Mouse (Mus musculus): Measurements from ENCODE around the gene Epha6. TPM values are rescaled to one million over a fixed set of nuclear protein-coding genes. Genes with fewer than 3 reads are reported as not detected.

Epha6 gene
- total and polyA plus RNA-seq, 2 experiments from 2014 or later, result 5.3 to 25.3 TPM

DNA sequence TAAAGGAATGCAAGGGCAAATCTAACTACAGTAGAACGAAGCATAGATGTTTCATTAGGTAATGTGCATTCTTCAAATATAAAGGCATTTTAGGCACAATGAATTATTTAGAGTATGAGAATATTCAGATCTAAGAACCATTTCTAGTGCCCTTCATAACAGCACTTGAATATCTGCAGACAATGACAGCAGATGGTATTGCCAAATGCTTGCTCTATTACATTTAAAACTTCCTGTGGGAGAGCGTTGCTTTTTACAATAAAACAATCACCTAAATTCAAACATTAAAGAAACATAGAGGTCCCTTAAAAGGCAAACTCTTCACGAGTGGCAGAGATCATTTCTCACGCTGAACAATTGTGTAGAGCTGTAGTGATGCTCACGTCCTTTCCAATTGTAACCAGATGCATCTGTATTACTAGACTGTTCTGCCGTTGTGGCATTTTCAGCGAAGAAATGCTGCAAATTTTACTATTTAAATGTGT, 347.1 kb downstream of the Epha6 start:
- H3K27ac ChIP-seq (ENCODE audit: low read depth, low read length), result no peak overlapping the region

GRCm38 (mm10) chr16:60257623-60258022, 347.7 kb downstream of the Epha6 start:
- Histone ChIP-seq H3K9ac (replicated peaks; ENCODE audit: low read length, poor library complexity, severe bottlenecking) (no peak overlapping the region), H3K4me1 (ENCODE audit: insufficient read depth, low read length) (no peaks in the 10 kb centered on the region), H3K4me3 (ENCODE audit: low read depth, low read length) (no peak overlapping the region), H3K9me3 (ENCODE audit: low read length) (no peaks in the 10 kb centered on the region), H3K36me3 (ENCODE audit: insufficient read depth, low read length) (no peaks in the 10 kb centered on the region), H3K27ac (ENCODE audit: low read depth, low read length) (no peak overlapping the region), H3K4me2 (ENCODE audit: low read depth, low read length, poor library complexity, severe bottlenecking) (no peak overlapping the region), H3K27me3 (ENCODE audit: insufficient read depth, low read length) (no peaks in the 10 kb centered on the region)
- no peak for TF ChIP-seq CTCF (IDR thresholded peaks at IDR 0.05)
- DNase-seq (ENCODE audit: low spot score) (no peak), ATAC-seq (ENCODE audit: low FRiP score) (no peak)
- 67% methylated on average over 2 of the region's 2 CpGs for WGBS

More for the DNA sequence above, 347.1 kb downstream of the Epha6 start:
- Histone ChIP-seq H3K4me3 (ENCODE audit: low read depth, low read length) (no peak overlapping the region), H3K4me2 (ENCODE audit: low read depth, low read length, poor library complexity, severe bottlenecking) (no peak overlapping the region), H3K9me3 (ENCODE audit: low read length) (no peaks in the 10 kb centered on the region), H3K36me3 (ENCODE audit: insufficient read depth, low read length) (no peaks in the 10 kb centered on the region), H3K27me3 (ENCODE audit: insufficient read depth, low read length) (no peaks in the 10 kb centered on the region), H3K9ac (replicated peaks; ENCODE audit: low read length, poor library complexity, severe bottlenecking) (no peak overlapping the region), H3K4me1 (ENCODE audit: insufficient read depth, low read length) (no peaks in the 10 kb centered on the region)
- ATAC-seq (ENCODE audit: low FRiP score), result no peak
- 73% methylated on average over 7 of the region's 7 CpGs for WGBS
- no peak for DNase-seq (ENCODE audit: low spot score)
- no peak for TF ChIP-seq CTCF (IDR thresholded peaks at IDR 0.05)

DNA sequence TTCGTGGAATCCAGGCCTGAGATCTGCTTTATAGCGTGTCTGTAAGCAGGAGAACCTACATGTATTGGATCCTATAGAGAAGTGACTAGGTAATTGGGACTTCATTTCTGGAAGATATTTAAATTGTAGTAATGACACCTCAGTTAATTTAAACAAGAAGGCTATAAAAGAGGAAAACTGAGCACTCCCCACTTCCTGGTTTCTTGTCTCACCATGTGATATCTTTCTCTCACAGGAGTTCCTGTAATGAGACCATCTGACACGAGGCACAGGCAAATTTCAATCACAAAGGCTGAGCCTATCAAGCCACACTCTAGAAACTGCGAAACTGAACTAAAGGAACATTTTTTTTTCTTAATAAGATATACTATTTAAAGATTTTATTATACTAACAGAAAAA, 348.3 kb downstream of the Epha6 start:
- H3K9ac ChIP-seq (replicated peaks; ENCODE audit: low read length, poor library complexity, severe bottlenecking), result no peak overlapping the region
- H3K27me3 ChIP-seq (ENCODE audit: insufficient read depth, low read length), result no peaks in the 10 kb centered on the region
- H3K4me1 ChIP-seq (ENCODE audit: insufficient read depth, low read length), result no peaks in the 10 kb centered on the region
- 84% methylated on average over 4 of the region's 4 CpGs for WGBS
- no peak overlapping the region for H3K4me2 ChIP-seq (ENCODE audit: low read depth, low read length, poor library complexity, severe bottlenecking)
- no peak for DNase-seq (ENCODE audit: low spot score)
- ATAC-seq (ENCODE audit: low FRiP score), result no peak
- TF ChIP-seq CTCF (IDR thresholded peaks at IDR 0.05), result no peak
- H3K9me3 ChIP-seq (ENCODE audit: low read length), result no peaks in the 10 kb centered on the region
- no peak overlapping the region for H3K4me3 ChIP-seq (ENCODE audit: low read depth, low read length)
- no peak overlapping the region for H3K27ac ChIP-seq (ENCODE audit: low read depth, low read length)
- H3K36me3 ChIP-seq (ENCODE audit: insufficient read depth, low read length), result no peaks in the 10 kb centered on the region

DNA sequence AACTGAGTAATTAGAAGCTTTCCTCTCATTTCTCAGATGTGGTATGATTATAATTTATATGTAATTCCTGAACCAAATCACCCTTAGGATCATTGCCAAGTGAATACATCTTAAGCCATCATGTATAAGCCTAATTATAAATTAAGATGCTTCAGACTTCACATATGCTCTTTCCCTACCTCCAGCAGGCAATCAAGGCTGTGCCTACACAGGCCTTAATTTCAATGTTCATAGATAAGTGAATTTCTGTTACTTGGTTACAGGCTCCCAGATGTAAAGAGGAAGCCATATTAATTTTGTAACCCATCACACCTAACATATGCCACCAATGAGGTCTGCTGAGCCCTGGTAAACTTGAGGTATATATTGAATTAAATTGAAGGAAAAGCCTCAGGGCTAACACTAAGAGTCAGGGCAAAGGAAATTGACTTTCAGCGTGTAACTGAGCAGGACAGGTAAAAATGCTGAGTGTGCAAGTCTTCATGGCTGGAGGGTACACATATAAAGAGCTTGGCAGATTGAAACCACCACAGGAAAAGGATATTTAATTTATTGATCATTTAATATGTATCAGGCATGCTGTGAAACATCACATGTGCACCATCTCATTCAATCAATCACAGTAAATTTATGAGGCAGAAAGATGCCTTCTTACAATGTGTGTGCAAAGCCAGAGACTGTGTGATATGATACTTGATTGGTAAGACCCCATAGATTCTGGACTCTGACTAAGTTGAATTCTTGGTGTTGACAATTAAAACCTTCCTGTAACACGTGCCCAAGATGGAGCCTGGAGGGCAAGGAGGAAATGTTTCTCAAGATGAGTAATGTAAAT, 365.8 kb downstream of the Epha6 start:
- H3K4me1 ChIP-seq (ENCODE audit: insufficient read depth, low read length), result no peaks in the 10 kb centered on the region
- H3K9ac ChIP-seq (replicated peaks; ENCODE audit: low read length, poor library complexity, severe bottlenecking), result no peak overlapping the region
- ATAC-seq (ENCODE audit: low FRiP score) (no peak), DNase-seq (ENCODE audit: low spot score) (no peak)
- no peak overlapping the region for H3K4me3 ChIP-seq (ENCODE audit: low read depth, low read length)
- no peak overlapping the region for H3K27ac ChIP-seq (ENCODE audit: low read depth, low read length)
- H3K27me3 ChIP-seq (ENCODE audit: insufficient read depth, low read length), result no peaks in the 10 kb centered on the region
- no peaks in the 10 kb centered on the region for H3K36me3 ChIP-seq (ENCODE audit: insufficient read depth, low read length)
- 66% methylated on average over 2 of the region's 2 CpGs for WGBS
- no peak for TF ChIP-seq CTCF (IDR thresholded peaks at IDR 0.05)
- no peak overlapping the region for H3K4me2 ChIP-seq (ENCODE audit: low read depth, low read length, poor library complexity, severe bottlenecking)
- no peaks in the 10 kb centered on the region for H3K9me3 ChIP-seq (ENCODE audit: low read length)

GRCm38 (mm10) chr16:60233985-60234766, 371.2 kb downstream of the Epha6 start:
- 93% methylated on average over 5 of the region's 5 CpGs for WGBS
- no peak for TF ChIP-seq CTCF (IDR thresholded peaks at IDR 0.05)

DNA sequence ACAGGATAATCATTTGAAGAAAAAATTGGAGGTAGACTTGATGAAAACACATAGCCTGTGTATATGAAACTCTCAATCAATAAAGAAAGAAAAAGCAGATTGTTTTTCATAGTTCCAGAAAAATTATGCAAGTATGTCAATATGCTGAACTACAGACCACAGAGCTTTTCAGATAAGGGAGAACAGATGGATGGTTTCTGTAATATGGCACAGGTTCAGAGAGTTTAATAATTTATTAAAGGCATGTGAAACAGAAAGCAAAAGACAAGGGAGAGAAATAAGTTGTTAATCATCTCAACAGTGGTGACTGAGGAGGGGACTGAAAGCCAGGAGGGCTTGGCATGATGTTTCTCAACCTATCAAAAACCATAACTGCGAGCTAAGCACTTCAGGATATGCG, 372.3 kb downstream of the Epha6 start:
- no peaks in the 10 kb centered on the region for H3K27me3 ChIP-seq (ENCODE audit: insufficient read depth, low read length)
- no peaks in the 10 kb centered on the region for H3K9me3 ChIP-seq (ENCODE audit: low read length)
- no peak for DNase-seq (ENCODE audit: low spot score)
- TF ChIP-seq CTCF (IDR thresholded peaks at IDR 0.05), result no peak
- H3K9ac ChIP-seq (replicated peaks; ENCODE audit: low read length, poor library complexity, severe bottlenecking), result no peak overlapping the region
- H3K27ac ChIP-seq (ENCODE audit: low read depth, low read length), result no peak overlapping the region
- no peaks in the 10 kb centered on the region for H3K36me3 ChIP-seq (ENCODE audit: insufficient read depth, low read length)
- ATAC-seq (ENCODE audit: low FRiP score), result no peak
- H3K4me3 ChIP-seq (ENCODE audit: low read depth, low read length), result no peak overlapping the region
- H3K4me2 ChIP-seq (ENCODE audit: low read depth, low read length, poor library complexity, severe bottlenecking), result no peak overlapping the region
- no peaks in the 10 kb centered on the region for H3K4me1 ChIP-seq (ENCODE audit: insufficient read depth, low read length)
- WGBS, result 83% methylated on average over 2 of the region's 2 CpGs

More at GRCm38 (mm10) chr16:60233985-60234766, 371.2 kb downstream of the Epha6 start:
- Histone ChIP-seq H3K36me3 (ENCODE audit: insufficient read depth, low read length) (no peaks in the 10 kb centered on the region), H3K27me3 (ENCODE audit: insufficient read depth, low read length) (no peaks in the 10 kb centered on the region), H3K4me1 (ENCODE audit: insufficient read depth, low read length) (no peaks in the 10 kb centered on the region), H3K9ac (replicated peaks; ENCODE audit: low read length, poor library complexity, severe bottlenecking) (no peak overlapping the region), H3K27ac (ENCODE audit: low read depth, low read length) (no peak overlapping the region), H3K4me2 (ENCODE audit: low read depth, low read length, poor library complexity, severe bottlenecking) (no peak overlapping the region), H3K9me3 (ENCODE audit: low read length) (no peaks in the 10 kb centered on the region), H3K4me3 (ENCODE audit: low read depth, low read length) (no peak overlapping the region)
- ATAC-seq (ENCODE audit: low FRiP score), result no peak
- DNase-seq (ENCODE audit: low spot score), result no peak
